In genomic region chr2:130423397-130424125, GRCm38 (mm10) we compare ENCODE assay signal across 8 mouse cellular contexts. TPM values are rescaled to one million over a fixed set of nuclear protein-coding genes. Genes with fewer than 3 reads are reported as not detected.
DNase-seq lines count a peak whose midpoint lies in the region; ATAC-seq lines count a peak whose summit lies in the region.

No protein-coding gene starts in this region.

- peak overlapping the region; percentile 85 for H3K9ac ChIP-seq in hindbrain, embryonic 16.5 days (ENCODE audit: low read depth, low read length)

- peak; percentile 77 for DNase-seq in T-cell, adult 2 months (ENCODE audit: low spot score)
- peak; percentile 79 for DNase-seq in cerebellum, adult 8-10 months
- peak; percentile 48 to 82 for DNase-seq in frontal cortex, adult 2 months (ENCODE audit: extremely low spot score in 1 of 2, low spot score in 1 of 2)
- DNase-seq in left cerebral cortex, adult 18-20 months (ENCODE audit: low spot score in 2 of 2), result peak; percentile 73 to 81
- peak; percentile 74 for DNase-seq in lung, postnatal 36 days
- DNase-seq in retina, postnatal 1 day, result peak; percentile 89
- peak; percentile 74 for DNase-seq in urinary bladder, postnatal 4 days (ENCODE audit: low spot score in 2 of 2)

- no peaks in the 10 kb centered on the region for H3K9me3 ChIP-seq in hindbrain, embryonic 16.5 days (ENCODE audit: control insufficient read depth, low read length)

- H3K4me3 ChIP-seq in hindbrain, embryonic 16.5 days (ENCODE audit: low read length), result peak overlapping the region; percentile 90

- H3K27ac ChIP-seq in hindbrain, embryonic 16.5 days (ENCODE audit: low read depth, low read length), result peak overlapping the region; percentile 97

- H3K27me3 ChIP-seq in hindbrain, embryonic 16.5 days (replicated peaks; ENCODE audit: control insufficient read depth, insufficient read depth, low read length), result no peaks in the 10 kb centered on the region

- 0 out of 2 replicates have a peak, but pooled peaks cover 5% of the 10 kb centered on the region for H3K36me3 ChIP-seq in hindbrain, embryonic 16.5 days (ENCODE audit: control insufficient read depth, insufficient read depth, low read length)

- H3K4me1 ChIP-seq in hindbrain, embryonic 16.5 days (ENCODE audit: control insufficient read depth, insufficient read depth, low read depth, low read length), result peaks cover 26% of the 10 kb centered on the region

- H3K4me2 ChIP-seq in hindbrain, embryonic 16.5 days (ENCODE audit: low read length), result peak overlapping the region; percentile 84

- ATAC-seq in hindbrain, embryonic 16.5 days, result peak; percentile 83

- WGBS in hindbrain, embryonic 16.5 days, result 13% methylated on average over 48 of the region's 49 CpGs

RNA-seq across cellular contexts. Expression of gene Vps16, which starts 0.6 kb away (rescaled TPM):
- polyA plus RNA-seq in frontal cortex, adult 2 months (2012; rRNA removed), result 98.1 and 115 TPM in 2 replicates
- 104 and 105 TPM in 2 replicates for polyA plus RNA-seq in hindbrain, embryonic 16.5 days (2015; fragmentation: Nextera tagmentation; extraction: Ambion mirVana)
- total RNA-seq in left cerebral cortex, adult 18-20 months (2021), result 10 to 100 TPM; 88.2 to 88.6 TPM

RNA-seq across cellular contexts. Expression of gene Pced1a, which starts 0.9 kb away (rescaled TPM):
- polyA plus RNA-seq in frontal cortex, adult 2 months (2012; rRNA removed), result 22.7 and 24.3 TPM in 2 replicates
- 15.2 and 15.4 TPM in 2 replicates for polyA plus RNA-seq in hindbrain, embryonic 16.5 days (2015; fragmentation: Nextera tagmentation; extraction: Ambion mirVana)
- 10 to 100 TPM; 19.5 to 22.1 TPM for total RNA-seq in left cerebral cortex, adult 18-20 months (2021)

RNA-seq across cellular contexts. Expression of gene Tmem239, which starts 17.3 kb away (rescaled TPM):
- polyA plus RNA-seq in frontal cortex, adult 2 months (2012; rRNA removed), result not detected in 2 replicates
- 0.12 and 0.28 TPM in 2 replicates for polyA plus RNA-seq in hindbrain, embryonic 16.5 days (2015; fragmentation: Nextera tagmentation; extraction: Ambion mirVana)
- not detected for total RNA-seq in left cerebral cortex, adult 18-20 months (2021)

RNA-seq across cellular contexts. Expression of gene 1700020A23Rik, which starts 18.5 kb away (rescaled TPM):
- polyA plus RNA-seq in frontal cortex, adult 2 months (2012; rRNA removed), result not detected in 2 replicates
- polyA plus RNA-seq in hindbrain, embryonic 16.5 days (2015; fragmentation: Nextera tagmentation; extraction: Ambion mirVana), result 0.30 and 0.59 TPM in 2 replicates
- total RNA-seq in left cerebral cortex, adult 18-20 months (2021), result not detected

RNA-seq across cellular contexts. Expression of gene Gm28372, which starts 18.5 kb away (rescaled TPM):
- polyA plus RNA-seq in frontal cortex, adult 2 months (2012; rRNA removed), result not detected in 2 replicates
- not detected in 2 replicates for polyA plus RNA-seq in hindbrain, embryonic 16.5 days (2015; fragmentation: Nextera tagmentation; extraction: Ambion mirVana)
- not detected for total RNA-seq in left cerebral cortex, adult 18-20 months (2021)

Comparison
In these comparisons a context has a peak if more than half of its experiments do, and no peak if none do; other contexts are left out.
1. Peak in every context shown above with its lines: DNase-seq, ATAC-seq, H3K4me3 ChIP-seq and H3K27ac ChIP-seq.